Mouse (Mus musculus) mesoderm, embryonic 11.5 days (tissue): ENCODE results near the gene Palm2.

Source experiments
- DNase-seq: peaks from one replicate; pipeline ENCODE4 v3.0.0-alpha.2; 2012; ENCODE audit warnings: low read depth, low spot score

Gene Palm2

GRCm38 (mm10) chr4:57750651-57751050 lies 316.6 kb downstream of the Palm2 start:
- DNase-seq: no peak

- DNase-seq: no peak
These were observed 317.0 kb downstream of the Palm2 start for GRCm38 (mm10) chr4:57751054-57751453.

GRCm38 (mm10) chr4:57751566-57751965 lies 317.5 kb downstream of the Palm2 start:
- DNase-seq: no peak

GRCm38 (mm10) chr4:57755085-57755484 lies 321.0 kb downstream of the Palm2 start:
- no peak for DNase-seq

GRCm38 (mm10) chr4:57757997-57758396 lies 323.9 kb downstream of the Palm2 start:
- DNase-seq: no peak
